Mouse (Mus musculus): ENCODE results near the gene Pbp2.

Pbp2 gene

GRCm38 (mm10) chr6:135310305-135310704 lies at the start of gene Pbp2:
Pbp2 (minus strand) TSS chr6:135310405.
- no peak for DNase-seq (ENCODE audit: low read depth in 2 of 2, low spot score in 2 of 2)

- DNase-seq (ENCODE audit: low read depth in 2 of 2, low spot score in 2 of 2): no peak
Observed at GRCm38 (mm10) chr6:135354953-135355352, 44.7 kb upstream of the Pbp2 start.

- no peak for DNase-seq (ENCODE audit: low read depth in 2 of 2, low spot score in 2 of 2)
Observed at GRCm38 (mm10) chr6:135352537-135352936, 42.3 kb upstream of the Pbp2 start.

DNA sequence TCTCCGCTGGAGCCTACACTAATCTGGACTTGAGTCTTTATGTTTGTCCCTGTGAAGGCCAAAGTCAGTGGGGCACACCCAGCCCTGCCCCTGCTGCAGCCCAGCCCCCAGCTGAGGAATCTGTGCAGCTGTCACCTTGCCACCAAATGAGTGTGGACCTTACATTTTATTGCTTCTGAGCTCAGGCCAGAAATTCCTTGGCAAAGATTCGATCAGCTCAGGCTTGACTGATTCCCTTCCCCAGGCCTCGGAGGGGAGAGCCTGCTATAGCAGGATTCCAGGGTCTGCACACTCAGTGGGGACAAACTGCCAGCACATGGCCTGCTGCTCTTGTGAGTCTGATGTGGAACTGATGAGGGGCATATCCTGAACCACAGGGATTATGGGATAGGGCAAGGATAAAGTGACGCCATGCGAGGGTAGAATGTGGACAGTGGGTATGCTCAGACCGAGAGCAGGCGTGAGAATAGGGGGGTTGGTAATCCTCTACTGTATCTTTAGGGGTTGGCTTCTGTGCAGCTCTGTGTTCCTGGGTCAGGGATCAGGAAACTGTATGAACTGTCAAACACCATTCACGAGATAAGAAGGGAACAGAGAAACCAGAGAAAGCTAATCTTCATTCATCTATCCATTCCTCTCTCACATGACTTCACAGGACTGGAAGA lies 41.6 kb upstream of the Pbp2 start:
- DNase-seq (ENCODE audit: low read depth in 2 of 2, low spot score in 2 of 2): no peak

- DNase-seq (ENCODE audit: low read depth in 2 of 2, low spot score in 2 of 2): no peak
Observed at GRCm38 (mm10) chr6:135341076-135341378, 30.8 kb upstream of the Pbp2 start.

DNA sequence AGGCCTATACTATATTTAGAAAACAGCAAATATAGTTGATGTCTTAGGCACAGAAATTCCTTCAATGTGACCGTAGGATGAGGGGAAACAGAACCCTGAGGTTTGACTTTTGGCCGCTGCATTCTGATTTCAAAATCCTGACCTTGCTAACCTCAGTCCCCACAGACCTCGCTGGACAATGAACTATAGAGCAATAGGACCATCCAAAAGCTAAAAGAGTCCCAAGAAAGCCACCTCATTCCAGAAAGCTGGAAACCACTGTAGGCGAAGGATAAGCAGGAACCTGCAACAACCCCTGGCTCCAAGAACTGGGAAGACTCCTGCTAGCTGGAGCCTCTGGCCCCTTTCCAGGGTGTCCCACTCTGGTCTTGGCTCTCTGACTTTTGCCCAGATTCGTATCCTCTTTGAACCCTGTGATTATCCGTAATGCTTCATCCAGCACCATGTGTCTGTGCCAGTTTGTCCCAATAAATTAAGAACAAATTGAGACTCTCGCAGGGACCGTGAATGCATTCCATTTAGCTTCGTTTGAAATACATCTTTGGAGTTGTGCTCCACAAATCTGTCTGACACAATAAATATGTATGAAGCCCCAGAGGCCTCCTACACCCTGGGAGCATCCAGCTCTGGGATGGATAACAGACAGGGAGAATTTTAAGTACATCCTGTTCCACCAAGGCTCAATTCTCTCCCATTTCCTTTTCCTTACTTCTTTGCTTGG lies 30.3 kb upstream of the Pbp2 start:
- DNase-seq (ENCODE audit: low read depth in 2 of 2, low spot score in 2 of 2): no peak

DNA sequence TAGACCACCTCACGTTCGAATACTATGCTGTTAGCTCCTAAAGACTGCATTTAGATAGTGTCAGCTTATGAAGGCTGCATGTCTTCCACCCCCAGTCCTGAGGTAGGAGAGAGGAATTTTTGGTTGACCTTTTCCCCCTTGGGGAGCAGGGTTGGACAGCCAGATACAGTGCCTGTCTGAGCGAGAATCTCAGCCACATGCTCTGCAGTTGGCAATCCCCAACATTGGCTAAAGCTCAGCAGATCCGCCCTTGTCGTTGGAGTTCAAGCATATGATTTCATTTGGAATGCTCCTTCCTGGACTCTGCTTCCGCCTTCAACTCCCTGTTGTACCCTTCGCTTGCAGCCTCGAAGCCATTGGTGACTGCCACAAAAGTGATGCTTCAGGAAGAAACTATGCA lies 26.2 kb upstream of the Pbp2 start:
- no peak for DNase-seq (ENCODE audit: low read depth in 2 of 2, low spot score in 2 of 2)

DNA sequence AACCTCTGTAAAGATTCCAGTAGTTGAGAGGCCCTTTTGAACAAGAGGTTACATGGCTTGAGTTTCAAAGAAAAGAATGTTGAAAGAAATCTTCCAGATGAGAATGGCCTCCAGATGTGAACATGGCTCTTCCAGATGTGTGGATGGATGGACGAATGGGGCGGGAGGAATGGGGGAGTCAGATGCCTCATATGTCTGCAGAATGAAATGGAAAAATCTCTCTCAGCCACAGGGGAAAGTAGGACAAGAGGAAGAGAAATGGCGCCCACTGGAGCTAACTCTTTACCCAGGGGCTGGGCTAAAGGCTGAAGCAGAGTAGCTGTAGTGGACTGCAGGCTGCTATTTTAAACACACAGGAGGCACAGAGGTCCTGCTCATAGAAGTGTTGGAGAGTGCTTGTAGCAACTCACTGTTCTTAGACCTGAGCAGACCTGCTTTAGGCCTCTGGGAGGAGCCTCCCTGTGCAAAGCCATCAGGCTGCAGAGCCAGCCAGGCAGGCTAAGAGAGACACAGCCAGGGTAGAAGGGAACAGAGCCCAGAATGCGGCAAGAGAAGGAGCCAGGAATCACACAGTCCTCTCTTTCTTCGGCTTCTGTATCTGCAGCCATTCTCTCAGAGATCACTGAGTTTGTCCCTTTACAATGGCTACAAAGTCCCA lies 23.9 kb upstream of the Pbp2 start:
- no peak for DNase-seq (ENCODE audit: low read depth in 2 of 2, low spot score in 2 of 2)

DNA sequence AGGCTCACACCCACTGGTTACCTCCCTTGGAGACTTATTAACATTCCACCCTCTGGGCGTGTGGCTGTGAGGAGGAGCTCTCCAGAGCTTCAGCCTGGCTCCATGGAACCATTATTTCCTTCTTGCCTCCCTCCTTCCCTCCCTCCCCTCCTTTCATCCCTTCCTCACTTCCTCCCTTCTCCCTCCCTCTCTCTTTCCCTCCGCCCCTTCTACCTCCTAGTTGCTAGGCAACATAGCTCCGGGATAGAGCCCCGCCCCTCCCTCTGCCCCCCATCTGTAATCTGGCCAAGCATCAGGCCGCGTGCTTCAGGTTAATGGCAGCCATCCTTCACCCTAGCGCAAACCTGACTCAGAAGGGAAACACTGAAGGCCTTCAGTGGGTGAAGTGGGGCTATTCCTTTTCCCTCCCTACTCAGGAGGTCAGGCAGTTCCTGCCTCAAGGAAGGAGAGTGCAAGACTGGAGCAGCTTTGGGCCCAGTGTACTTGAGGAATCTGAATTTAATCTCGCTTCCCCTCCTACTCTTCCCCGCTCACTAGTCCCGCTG lies 22.6 kb upstream of the Pbp2 start:
- DNase-seq (ENCODE audit: low read depth in 2 of 2, low spot score in 2 of 2): no peak

- DNase-seq (ENCODE audit: low read depth in 2 of 2, low spot score in 2 of 2): no peak
Observed at GRCm38 (mm10) chr6:135331916-135332315, 21.7 kb upstream of the Pbp2 start.

- DNase-seq (ENCODE audit: low read depth in 2 of 2, low spot score in 2 of 2): no peak
Observed at GRCm38 (mm10) chr6:135326847-135327246, 16.6 kb upstream of the Pbp2 start.

- DNase-seq (ENCODE audit: low read depth in 2 of 2, low spot score in 2 of 2): no peak
Observed at GRCm38 (mm10) chr6:135324686-135325300, 14.6 kb upstream of the Pbp2 start.

GRCm38 (mm10) chr6:135324111-135324510 lies 13.9 kb upstream of the Pbp2 start:
- no peak for DNase-seq (ENCODE audit: low read depth in 2 of 2, low spot score in 2 of 2)

- peak; percentile 4 for DNase-seq (ENCODE audit: low read depth in 2 of 2, low spot score in 2 of 2)
Observed at GRCm38 (mm10) chr6:135323311-135323982, 13.2 kb upstream of the Pbp2 start.

- no peak for DNase-seq (ENCODE audit: low read depth in 2 of 2, low spot score in 2 of 2)
Observed at GRCm38 (mm10) chr6:135322749-135323148, 12.5 kb upstream of the Pbp2 start.

DNA sequence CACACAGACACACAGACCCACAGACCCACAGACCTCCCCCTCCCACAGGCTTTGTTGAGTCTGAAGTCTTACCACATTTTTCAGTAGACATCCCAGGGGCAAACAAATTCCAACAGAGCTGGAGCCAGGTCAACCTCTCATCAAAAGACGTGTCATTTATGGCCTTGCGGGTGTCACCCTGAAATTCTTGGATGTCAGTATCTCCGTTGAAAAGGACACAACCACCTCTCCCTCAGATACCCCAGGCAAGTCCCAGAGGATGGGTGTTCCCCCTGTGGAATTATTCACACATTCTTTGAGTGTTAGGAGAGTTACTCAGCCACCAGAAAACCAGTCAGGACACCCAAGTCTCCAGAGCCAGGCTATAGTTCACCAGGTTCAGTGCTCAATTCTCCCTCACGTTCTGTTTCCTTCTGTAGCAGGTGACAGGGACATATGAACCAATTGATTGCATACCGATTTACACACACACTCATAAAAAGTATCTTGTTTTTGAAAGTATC lies 9.3 kb upstream of the Pbp2 start:
- DNase-seq (ENCODE audit: low read depth in 2 of 2, low spot score in 2 of 2): no peak

DNA sequence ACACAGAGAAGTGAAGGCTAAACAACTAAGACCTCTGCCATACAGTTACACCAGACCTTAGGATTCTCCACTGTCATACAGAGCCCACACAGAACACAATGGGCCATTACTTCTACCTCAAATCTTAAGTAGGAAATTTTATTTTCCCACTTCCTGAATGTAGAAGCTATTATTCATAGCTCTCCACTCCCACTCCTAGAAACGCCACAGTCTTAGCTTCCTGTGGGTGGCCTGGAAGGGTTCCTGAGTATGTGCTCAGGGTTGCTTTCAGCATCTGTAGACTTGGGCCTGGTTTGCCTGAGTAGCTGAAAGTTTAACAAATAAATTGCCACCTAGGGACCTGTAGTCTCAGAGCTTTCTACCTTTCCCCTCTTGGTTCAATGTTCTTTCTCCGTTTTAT lies 5.9 kb upstream of the Pbp2 start:
- no peak for DNase-seq (ENCODE audit: low read depth in 2 of 2, low spot score in 2 of 2)

DNA sequence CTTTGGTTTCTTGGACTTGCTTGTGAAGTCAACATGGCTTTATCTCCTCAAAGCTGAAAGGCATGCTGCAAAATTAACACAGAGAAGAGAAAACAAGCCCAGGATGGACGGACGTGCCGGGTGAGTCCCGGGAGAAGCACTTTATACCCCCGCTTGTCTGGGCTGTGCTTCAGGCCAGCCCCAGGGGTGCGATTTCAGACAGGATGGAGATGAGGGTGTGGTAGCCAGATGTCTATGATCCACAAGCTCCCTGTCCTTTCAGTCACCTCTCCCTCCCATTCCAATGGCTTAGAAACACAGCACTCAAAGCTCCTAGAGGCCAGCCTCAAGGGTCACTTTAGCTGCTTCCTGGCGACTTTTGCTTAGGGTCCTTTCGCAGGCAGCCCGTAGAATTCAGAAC lies 3.8 kb upstream of the Pbp2 start:
- no peak for DNase-seq (ENCODE audit: low read depth in 2 of 2, low spot score in 2 of 2)

GRCm38 (mm10) chr6:135312038-135312437 lies 1.8 kb upstream of the Pbp2 start:
- DNase-seq (ENCODE audit: low read depth in 2 of 2, low spot score in 2 of 2): no peak

GRCm38 (mm10) chr6:135304576-135305260 lies 5.5 kb downstream of the Pbp2 start:
- no peak for DNase-seq (ENCODE audit: low read depth in 2 of 2, low spot score in 2 of 2)

All from CD8-positive naive resting alpha-beta T cell, adult 2 months (primary cell).